10 mouse cellular contexts compared by ENCODE assay signal in the genomic region with DNA sequence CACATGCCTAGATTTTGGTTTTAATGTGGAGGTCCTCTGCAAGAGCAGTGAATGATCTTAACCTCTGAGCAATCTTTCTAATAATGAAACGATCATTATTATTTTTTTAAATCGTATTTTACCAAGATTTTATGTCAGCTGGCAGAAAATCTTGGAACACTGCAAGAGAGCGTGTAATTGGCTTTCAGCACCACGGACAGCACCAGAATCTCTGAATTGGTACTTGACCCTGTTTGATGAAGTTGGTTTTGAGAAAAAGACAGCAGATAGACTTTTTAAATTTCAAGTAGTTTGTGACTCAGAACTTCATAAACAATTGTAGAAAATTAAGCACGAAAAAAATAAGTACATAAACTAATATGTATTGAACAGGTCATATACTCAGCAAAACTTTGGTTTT. TPM values are rescaled to one million over a fixed set of nuclear protein-coding genes. Genes with fewer than 3 reads are reported as not detected.
DNase-seq lines count a peak whose midpoint lies in the region; ATAC-seq and TF ChIP-seq lines count a peak whose summit lies in the region.
"Had no signal": no experiment of that assay in that cellular context is flagged by ENCODE, and none has a peak within 500 bp of the region (broad histone marks: within the 10 kb centered on the region; RNA-seq: fewer than 3 reads in every experiment).

No protein-coding gene starts in this region.

- ATAC-seq in CD4-positive, CD25-positive, alpha-beta regulatory T cell, adult 4 months: no peak
- peak; percentile 56; the same call in 1 of the 2 replicates for ATAC-seq in common myeloid progenitor, adult 5-6 weeks (replicated peaks; ENCODE audit: low read depth, poor library complexity, severe bottlenecking)
- no peak for ATAC-seq in erythroblast, adult 5-6 weeks (replicated peaks; ENCODE audit: low FRiP score, poor library complexity, severe bottlenecking)

- 16% methylated on average over 5 of the region's 5 CpGs for WGBS in lung, adult 2 months

- no peak overlapping the region for H3K4me3 ChIP-seq in lung, adult 2 months (replicated peaks; ENCODE audit: extremely low read depth, low read depth, low read length)
- H3K4me3 ChIP-seq: embryonic facial prominence, embryonic 12.5 days; limb, embryonic 15.5 days had no signal

- no peak for TF ChIP-seq CTCF in lung, adult 2 months (IDR thresholded peaks at IDR 0.05; ENCODE audit: insufficient read depth, low read length)

- H3K4me1 ChIP-seq in lung, adult 2 months (ENCODE audit: control insufficient read depth, insufficient read depth, low read length): no peaks in the 10 kb centered on the region
- H3K4me1 ChIP-seq: embryonic facial prominence, embryonic 12.5 days; limb, embryonic 15.5 days had no signal

- DNase-seq in CD4-positive, CD25-positive, alpha-beta regulatory T cell, adult 2 months (ENCODE audit: low read depth, low spot score): peak; percentile 20
- peak; percentile 7 for DNase-seq in lung, adult 2 months
- no peak for DNase-seq in lung, postnatal 25 days (ENCODE audit: low spot score)
- DNase-seq in lung, postnatal 10 days: peak; percentile 42
- no peak for DNase-seq in spleen, postnatal 14 days (ENCODE audit: low spot score in 2 of 2)

- TF ChIP-seq POLR2A in lung, adult 2 months (IDR thresholded peaks at IDR 0.05; ENCODE audit: borderline replicate concordance, extremely low read depth, low read depth, low read length): no peak

RNA-seq across cellular contexts. Expression of a gene that starts 0.8 kb away (rescaled TPM):
- polyA plus RNA-seq in CD4-positive, CD25-positive, alpha-beta regulatory T cell, adult 4 months (2017; shearing (Covaris generic)): 1 to 10 TPM in 1 of 2 experiments, under 1 TPM in 1; 0.38 to 1.2 TPM
- polyA plus RNA-seq in lung, adult 2 months (2012; rRNA removed): 0.23 and 0.46 TPM in 2 replicates
- 0.41 TPM in 1 of 2 replicates, not detected in the other for total RNA-seq in common myeloid progenitor, adult 5-6 weeks (2017)
- not detected in 2 replicates for total RNA-seq in erythroblast, adult 5-6 weeks (2015; ENCODE audit: low replicate concordance)
- total RNA-seq in erythroblast, adult 5-6 weeks (2017; ENCODE audit: low replicate concordance): not detected in 2 replicates

RNA-seq across cellular contexts. Expression of a gene that starts 52.4 kb away (rescaled TPM):
- polyA plus RNA-seq in CD4-positive, CD25-positive, alpha-beta regulatory T cell, adult 4 months (2017; shearing (Covaris generic)): under 1 TPM in 1 of 2 experiments, not detected in 1; 0.16 TPM
- polyA plus RNA-seq in lung, adult 2 months (2012; rRNA removed): 7.9 and 13.5 TPM in 2 replicates
- not detected in 2 replicates for total RNA-seq in common myeloid progenitor, adult 5-6 weeks (2017)
- total RNA-seq in erythroblast, adult 5-6 weeks (2015; ENCODE audit: low replicate concordance): not detected in 2 replicates
- 0.14 TPM in 1 of 2 replicates, not detected in the other for total RNA-seq in erythroblast, adult 5-6 weeks (2017; ENCODE audit: low replicate concordance)

Comparison
In these comparisons a context has a peak if more than half of its experiments do, and no peak if none do; other contexts are left out.
1. DNase-seq: peak in CD4-positive, CD25-positive, alpha-beta regulatory T cell, adult 2 months (single experiment), lung, adult 2 months (single experiment) and lung, postnatal 10 days (single experiment); none in lung, postnatal 25 days (single experiment) and spleen, postnatal 14 days (0 of 2).